Mouse (Mus musculus): Measurements from ENCODE around the gene Filip1l.

- TF ChIP-seq POLR2A (IDR thresholded peaks at IDR 0.05; ENCODE audit: low read depth, low read length) (no peak), CTCF (conservative IDR thresholded peaks at IDR 0.05; ENCODE audit: insufficient read depth, insufficient read length, low read depth, low read length) (no peak)
Measured at GRCm38 (mm10) chr16:57601031-57601430, 248.1 kb downstream of the Filip1l start.

All from kidney, adult 2 months (tissue).